Mouse (Mus musculus): Measurements from ENCODE around the gene Zfp91.

Gene Zfp91

DNA sequence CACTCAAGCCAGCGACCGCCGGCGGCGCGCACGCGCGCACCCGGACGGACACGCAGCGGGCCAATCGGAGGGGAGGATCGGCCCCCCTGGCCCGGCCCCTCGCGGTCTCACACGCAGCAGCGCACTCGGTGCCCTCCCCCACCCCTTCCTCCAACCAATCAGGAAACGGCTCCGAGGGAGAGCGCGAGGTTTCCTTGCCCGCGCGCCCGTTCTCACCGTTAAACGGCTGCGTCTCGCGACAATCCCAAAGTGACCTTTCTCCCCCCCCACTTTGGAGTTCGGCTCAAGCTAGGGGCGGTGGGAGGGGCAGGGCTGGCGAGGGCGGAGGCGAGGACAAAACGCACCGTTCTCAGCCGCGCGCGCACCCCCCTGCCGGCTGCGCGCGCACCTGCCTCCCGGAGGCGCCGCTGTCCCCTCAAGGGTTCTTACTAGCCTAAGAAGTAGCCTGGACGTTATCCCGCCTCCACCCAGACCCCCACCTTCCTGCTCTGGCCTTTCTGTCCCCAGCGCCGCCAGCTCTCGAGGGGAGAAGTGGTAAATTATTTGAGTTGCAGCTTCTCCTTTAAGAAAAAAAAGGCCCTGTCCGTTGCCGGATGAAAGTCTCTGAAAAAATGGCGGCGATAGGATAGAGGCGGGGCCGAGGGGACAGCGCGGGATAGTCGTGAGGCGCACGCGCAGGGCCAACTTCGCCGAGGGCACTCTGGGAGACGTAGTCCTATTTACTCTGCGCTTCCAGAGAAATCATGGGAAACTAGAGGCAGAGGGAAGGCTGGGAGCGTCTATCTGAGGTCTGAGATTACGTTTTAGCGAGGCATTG is at the start of gene Zfp91, which contains the start of gene Lpxn:
Zfp91 (minus strand) TSS at position 616 of the 817 bp plus-strand sequence.
Lpxn (plus strand) TSS at position 683 of the 817 bp plus-strand sequence.
- DNase-seq = peak; percentile 99

DNA sequence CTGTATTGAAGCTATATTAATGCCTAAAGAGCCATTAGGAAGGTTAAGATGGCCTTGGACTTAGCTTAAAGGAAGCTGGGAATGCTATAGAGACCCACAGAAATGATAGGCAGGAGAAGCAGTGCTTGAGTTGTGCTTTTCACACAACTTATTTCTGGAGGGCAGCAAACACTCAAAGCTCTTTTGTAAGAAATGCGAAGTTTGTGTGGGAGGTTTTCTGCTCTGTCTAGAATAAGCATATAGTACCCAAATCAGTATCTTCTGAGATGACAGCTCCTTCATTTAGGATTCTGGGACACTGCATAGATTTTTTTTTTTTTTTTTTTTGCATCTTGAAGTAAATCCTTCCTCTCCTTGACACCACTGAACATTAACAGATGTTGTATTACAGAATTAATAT is 42.6 kb upstream of the Zfp91 start:
- no peak for DNase-seq

DNA sequence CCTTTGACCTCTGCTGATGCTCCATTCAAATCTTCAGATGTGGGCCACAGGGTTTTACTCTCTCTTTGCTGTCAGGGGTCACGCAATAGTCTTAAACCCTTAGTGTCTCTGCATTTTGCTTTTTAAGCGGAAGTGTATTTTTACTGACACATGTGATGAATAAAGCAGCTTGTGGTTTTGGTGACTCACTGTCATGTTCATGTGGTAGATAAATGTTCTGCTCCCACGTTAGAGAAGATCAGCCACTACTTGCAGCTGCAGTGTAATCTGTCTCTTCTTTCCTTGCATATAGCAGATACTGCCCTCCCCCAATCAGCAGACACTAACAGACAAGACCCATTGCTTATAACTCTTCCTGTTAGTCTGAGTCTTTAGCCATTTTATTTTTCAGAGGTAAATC is 37.7 kb upstream of the Zfp91 start:
- DNase-seq = peak; percentile 54

GRCm38 (mm10) chr19:12831559-12831958 is 35.6 kb upstream of the Zfp91 start:
- no peak for DNase-seq

- DNase-seq = no peak
These were observed 35.0 kb upstream of the Zfp91 start for GRCm38 (mm10) chr19:12830823-12831430.

DNA sequence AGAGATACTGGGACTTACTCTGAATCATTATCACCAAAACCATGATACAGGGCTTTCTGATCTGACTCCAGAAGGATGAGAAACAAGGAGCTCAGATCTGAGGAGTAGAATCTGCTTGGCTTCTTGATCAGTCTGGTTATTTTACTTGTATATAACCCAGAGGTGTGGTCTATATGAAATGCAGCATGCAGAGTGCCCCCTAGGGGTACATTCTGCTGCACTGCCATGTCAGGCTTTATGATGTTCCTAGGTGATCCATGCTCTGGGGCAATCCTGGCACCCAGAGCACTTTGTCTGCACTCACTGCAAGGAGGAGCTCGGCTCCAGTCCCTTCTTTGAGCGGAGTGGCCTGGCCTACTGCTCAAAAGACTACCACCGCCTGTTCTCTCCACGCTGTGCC is 28.6 kb upstream of the Zfp91 start:
- no peak for DNase-seq

- no peak for DNase-seq
These were observed 24.5 kb upstream of the Zfp91 start for GRCm38 (mm10) chr19:12820383-12820782.

DNA sequence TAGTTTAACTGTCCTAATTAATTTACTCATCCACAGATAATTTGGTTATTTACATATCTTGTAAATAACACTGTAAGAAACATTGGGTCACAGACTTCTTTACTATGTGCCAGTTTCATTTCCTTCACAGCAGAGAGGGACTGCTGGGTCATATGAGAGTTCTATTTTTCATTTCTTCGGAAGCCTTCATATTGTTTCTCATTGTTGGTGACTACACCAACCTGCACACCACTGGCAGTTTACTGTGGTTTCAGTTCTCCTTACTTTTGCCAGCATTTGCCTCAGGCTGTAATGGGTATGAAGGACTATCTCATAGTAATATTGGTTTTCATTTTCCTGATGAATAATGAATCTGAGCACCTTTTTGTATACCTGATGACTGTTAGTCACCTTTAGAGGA is 22.6 kb upstream of the Zfp91 start:
- DNase-seq = no peak

GRCm38 (mm10) chr19:12813883-12814282 is 18.0 kb upstream of the Zfp91 start:
- no peak for DNase-seq

DNA sequence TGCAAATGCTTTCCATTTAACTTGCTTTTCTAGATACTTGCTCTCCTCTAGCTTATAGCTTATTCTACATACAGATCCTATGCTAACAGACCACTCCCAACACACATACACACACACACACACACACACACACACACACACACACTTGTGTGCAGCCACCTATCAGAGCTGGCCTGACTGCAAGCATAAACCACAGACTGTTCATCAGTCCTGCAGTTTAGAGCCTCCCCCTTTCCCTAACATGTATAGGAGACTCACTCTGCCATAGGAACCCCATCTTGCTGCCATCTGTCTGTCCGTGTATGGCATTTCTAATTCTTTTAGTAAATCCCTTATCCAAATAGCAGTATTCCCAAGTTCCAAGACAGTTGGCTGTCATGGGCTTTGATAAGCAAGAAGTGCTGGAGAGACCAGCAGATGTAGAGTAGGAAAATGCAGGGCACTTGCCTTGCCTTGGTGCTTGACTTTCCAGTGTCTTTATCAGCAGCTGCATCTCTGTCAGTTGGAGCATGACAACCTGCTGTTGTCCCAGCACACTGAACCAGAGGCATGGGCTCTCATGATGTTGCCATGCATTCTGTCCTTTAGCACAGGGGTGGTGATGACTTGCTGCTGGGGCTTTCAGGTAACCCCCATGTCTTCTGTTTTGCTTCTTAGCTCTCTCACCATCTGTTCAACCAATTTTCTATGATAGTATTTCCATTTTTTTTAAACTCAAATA is 16.9 kb upstream of the Zfp91 start:
- no peak for DNase-seq

DNA sequence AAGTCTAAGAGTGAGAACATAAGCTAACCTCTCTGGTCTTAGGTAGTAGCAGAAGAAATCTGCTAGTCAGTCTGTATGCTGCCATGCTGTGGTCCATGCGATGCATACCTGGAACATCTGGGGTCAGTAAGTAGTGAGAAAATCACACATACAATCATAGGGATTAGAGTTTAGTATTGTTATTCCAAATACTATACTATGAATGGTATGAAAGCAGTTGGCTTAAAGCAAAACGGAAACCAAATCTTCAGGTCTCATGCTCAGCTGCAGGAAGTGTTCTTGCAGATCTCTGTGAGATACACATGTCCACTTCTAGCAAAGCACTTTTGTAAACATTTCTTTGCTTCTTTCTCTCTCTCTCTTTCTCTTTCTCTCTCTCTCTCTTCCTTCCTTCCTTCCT is 10.3 kb upstream of the Zfp91 start:
- DNase-seq = no peak

GRCm38 (mm10) chr19:12805730-12806129 is 9.8 kb upstream of the Zfp91 start:
- no peak for DNase-seq

DNA sequence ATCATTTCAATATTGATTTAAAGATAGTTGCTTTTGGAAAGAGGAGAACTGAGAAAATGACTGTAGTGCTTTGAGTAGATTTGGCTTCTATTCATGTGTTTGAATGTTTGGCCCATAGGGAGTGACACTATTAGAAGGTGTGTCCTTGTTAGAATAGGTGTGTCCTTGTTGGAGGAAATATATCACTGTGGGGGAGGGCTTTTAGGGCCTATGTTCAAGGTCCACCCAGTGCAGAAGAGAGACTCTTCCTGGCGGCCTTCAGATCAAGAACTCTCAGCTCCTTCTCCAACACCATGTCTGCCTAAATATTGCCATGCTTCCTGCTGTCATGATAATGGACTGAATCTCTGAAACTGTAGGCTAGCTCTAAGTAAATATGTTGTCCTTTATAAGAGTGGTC is 8.3 kb upstream of the Zfp91 start:
- no peak for DNase-seq

DNA sequence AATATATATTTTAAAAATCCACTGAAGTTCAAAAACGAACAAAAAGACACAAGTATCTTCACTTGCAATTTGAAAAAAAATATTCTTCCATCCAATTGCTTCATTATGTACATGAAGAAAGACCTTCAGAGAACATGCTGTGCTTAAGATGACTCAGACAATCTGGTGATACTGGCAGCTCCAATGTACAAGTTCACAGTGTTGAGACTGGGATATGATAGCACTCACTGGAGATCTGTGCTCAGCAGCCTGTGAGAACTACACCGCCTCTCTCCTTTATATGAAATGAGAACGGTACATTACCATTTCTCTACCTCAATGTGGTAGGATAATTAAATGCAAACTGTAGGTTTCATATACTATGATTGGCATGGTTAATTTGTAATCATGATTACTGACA is 6.9 kb upstream of the Zfp91 start:
- DNase-seq = peak; percentile 76

DNA sequence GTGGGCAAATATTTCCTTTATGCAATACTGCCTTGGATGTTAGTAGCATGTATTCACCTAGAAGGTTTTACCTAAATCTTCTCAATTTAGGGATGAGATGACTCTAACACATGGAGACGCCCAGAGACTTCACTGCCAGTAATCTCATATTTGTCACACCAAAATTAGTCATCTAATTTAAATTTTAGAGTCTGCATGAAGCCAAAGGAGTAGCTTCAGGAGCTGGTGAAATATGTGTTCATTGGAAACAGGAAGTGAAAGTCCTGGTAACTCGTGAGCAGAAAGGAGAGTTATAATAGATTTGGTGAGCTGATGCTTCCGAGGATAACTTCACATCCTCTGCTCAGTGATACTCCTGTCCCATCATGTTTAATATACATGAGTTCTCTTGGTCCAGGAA is 5.1 kb upstream of the Zfp91 start:
- DNase-seq = no peak

DNA sequence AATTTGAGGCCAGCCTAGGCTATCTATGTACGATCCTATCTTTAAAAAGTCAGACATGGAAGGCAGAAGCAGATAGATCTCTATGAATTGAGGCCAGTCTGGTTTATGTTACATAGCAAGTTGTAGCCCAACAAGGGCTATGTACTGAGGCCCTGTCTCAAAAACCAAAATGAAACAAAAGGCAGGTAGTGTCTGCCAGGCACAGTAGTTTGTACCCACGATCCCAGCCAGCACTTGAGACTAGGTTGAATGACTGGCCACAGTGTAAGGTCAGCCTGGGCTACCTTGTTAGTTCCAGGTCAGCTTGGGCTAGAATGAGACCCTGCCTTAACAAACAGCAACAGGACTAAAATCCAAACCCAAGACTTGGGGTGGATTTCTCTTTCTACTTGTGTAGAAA is 4.7 kb upstream of the Zfp91 start:
- DNase-seq = no peak

DNA sequence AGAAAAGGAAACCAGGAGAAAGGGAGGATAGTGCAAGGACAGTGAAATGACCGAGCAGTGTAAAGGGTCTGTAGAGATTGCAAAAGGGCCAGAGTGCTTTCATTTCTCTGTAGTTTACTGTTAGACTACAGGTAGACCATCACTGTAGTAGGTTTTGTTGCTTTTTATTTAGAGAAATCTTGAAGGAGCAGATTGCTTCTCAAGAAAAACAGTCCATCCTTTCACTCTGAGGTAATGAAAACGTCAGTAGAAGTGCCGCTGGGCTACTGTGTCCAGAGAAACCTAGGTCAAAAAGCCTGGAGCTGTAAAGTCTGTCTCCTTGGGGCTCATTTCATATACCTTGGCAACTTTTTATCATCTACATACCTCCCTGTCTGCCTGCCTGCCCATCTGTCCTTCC is 3.2 kb upstream of the Zfp91 start:
- no peak for DNase-seq

GRCm38 (mm10) chr19:12798404-12798803 is 2.5 kb upstream of the Zfp91 start:
- peak; percentile 33 for DNase-seq

DNA sequence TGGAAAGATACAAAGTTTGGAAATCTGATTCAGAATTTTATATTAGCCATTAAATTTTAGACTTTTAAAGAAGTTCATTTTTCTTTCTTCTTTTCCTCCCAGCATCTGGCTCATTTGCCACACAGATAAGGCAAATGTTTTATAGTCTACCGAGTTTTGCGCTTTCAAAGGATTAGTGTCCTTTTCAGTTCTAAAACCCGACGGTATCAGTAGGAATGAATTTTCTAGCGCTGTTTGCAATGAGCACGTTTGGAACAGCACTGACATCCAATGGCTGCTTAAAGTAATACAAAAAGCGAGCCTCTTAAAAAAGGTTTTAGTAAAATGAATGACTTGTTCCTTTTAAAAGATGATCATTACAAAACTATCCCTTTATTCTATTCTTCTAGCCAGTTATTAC is 1.1 kb upstream of the Zfp91 start:
- DNase-seq = peak; percentile 26

DNA sequence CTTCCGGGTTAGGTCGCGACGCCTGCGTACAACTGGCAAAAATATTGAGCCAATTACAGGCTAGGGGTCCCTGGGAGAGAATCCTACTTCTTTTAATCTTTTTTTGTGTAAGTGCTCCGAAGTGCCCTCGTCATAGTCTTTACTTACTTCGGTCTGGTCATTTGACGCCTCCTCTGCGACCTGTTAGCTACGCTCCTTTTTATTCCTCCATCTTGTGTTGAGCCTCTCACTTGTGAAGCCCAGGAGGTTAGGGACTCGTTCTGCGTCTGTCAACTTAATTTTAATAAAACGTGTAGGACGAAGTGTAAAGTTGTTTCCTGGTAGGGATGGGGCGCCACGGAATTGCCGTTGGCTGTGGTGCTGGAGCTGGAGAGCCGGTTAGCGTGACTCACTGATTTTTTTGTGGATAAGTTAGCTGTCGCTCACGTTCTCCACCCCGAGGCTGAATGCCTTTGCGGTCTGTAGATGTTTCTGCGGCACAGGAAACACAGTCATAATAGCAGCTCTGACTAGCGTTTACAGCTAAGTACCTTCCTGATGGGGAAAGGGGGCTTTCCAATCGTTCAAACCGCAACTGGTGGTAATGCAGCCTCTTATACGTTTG is 504 bp upstream of the Zfp91 start:
- no peak for DNase-seq

DNA sequence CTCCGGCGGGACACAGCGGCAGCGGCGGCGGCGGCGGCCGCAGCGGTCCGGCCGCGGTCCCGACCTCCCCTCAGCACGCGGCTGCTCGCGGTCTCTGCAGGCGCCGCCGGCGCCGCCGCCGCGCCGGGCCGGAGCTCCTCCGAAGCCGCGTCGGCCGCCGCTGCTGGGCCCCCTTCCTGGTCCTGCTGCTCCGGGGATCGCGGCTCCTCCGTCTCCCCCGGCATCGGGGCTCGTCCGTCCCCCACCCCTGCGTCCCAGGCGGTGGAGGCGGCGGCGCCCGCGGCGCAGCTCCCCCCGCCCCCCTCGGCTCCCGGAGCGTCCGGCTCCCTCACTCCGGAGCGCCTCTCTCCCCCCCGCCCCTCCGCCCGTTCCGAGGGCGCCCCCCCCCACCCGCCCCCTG is 816 bp downstream of the Zfp91 start:
- no peak for DNase-seq

- DNase-seq = peak; percentile 94
These were observed 1.6 kb downstream of the Zfp91 start for GRCm38 (mm10) chr19:12794056-12795044.
